Comparison of ENCODE assay signal across 19 mouse cellular contexts in the genomic region with DNA sequence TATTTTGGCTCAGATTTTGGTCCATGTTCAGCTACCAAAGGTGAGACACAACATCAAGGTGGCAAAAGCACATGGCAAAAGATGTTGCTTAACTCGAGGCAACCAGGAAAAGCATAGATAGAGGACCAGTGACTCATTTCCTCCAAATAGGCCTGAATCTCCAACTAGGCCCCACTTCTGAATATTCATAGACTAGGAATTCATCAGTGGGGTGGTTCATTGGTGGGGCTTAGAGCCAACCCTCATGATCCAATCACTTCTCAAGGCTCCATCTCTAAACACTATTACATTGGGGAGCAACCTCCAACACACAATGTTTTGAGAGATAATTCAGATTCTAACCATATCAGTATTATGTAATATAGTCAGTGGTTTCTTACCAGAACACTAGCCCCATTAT.
"Had no signal": no experiment of that assay in that cellular context is flagged by ENCODE, and none has a peak within 500 bp of the region (broad histone marks: within the 10 kb centered on the region; RNA-seq: fewer than 3 reads in every experiment).

No protein-coding gene starts in this region.

- H3K27ac ChIP-seq: lung, embryonic 15.5 days; macrophage; midbrain, embryonic 13.5 days; midbrain, embryonic 15.5 days; neural tube, embryonic 12.5 days had no signal

- H3K4me3 ChIP-seq: lung, embryonic 15.5 days; megakaryocyte, embryonic 14.5 days; midbrain, embryonic 13.5 days; midbrain, embryonic 15.5 days; neural tube, embryonic 12.5 days had no signal

- H3K27me3 ChIP-seq: lung, embryonic 15.5 days; megakaryocyte, embryonic 14.5 days; midbrain, embryonic 13.5 days; midbrain, embryonic 15.5 days; neural tube, embryonic 12.5 days had no signal

- H3K9me3 ChIP-seq: lung, embryonic 15.5 days; midbrain, embryonic 15.5 days had no signal

- H3K36me3 ChIP-seq: lung, embryonic 15.5 days; midbrain, embryonic 13.5 days; midbrain, embryonic 15.5 days; neural tube, embryonic 12.5 days had no signal

- H3K4me2 ChIP-seq: lung, embryonic 15.5 days; midbrain, embryonic 11.5 days; midbrain, embryonic 13.5 days; midbrain, embryonic 15.5 days; neural tube, embryonic 12.5 days had no signal

- H3K9ac ChIP-seq: lung, embryonic 15.5 days; midbrain, embryonic 13.5 days; midbrain, embryonic 15.5 days; neural tube, embryonic 12.5 days had no signal

- H3K4me1 ChIP-seq: lung, embryonic 15.5 days; megakaryocyte, embryonic 14.5 days; midbrain, embryonic 13.5 days; midbrain, embryonic 15.5 days; neural tube, embryonic 12.5 days had no signal

- DNase-seq: lung, adult 2 months; lung, postnatal 14 days; lung, postnatal 36 days; retina, postnatal 1 day; right cerebral cortex, adult 18-20 months; right cerebral cortex, postnatal 25 days; right cerebral cortex, postnatal 4 days; spleen, adult 18-20 months; thymus, adult 18-20 months; thymus, postnatal 14 days; thymus, postnatal 36 days had no signal

- ATAC-seq: lung, postnatal 0 days; midbrain, embryonic 13.5 days; midbrain, embryonic 15.5 days had no signal
